Mouse (Mus musculus) left cerebral cortex, adult 2 months (tissue): ENCODE measurements around the gene Il10rb. TPM values are rescaled to one million over a fixed set of nuclear protein-coding genes. Genes with fewer than 3 reads are reported as not detected.
A peak's percentile ranks its signal among the peaks of the same experiment; 100 is the strongest.
"Not testable (repeated sequence)": the region's sequence is repeated elsewhere in the genome, so short reads cannot be mapped to it uniquely, and the experiment has no call there.

ENCODE experiments used
- DNase-seq, 2 experiments: peaks; one replicate each; pipeline ENCODE4 v3.0.0; 2021 to 2022; ENCODE audit warnings: low spot score in 2 of 2, mixed read lengths in 1 of 2; ENCODE audit errors: extremely low spot score in 1 of 2
- H3K27ac ChIP-seq: fragments of 200-600 bp; 2 replicates; pipeline ENCODE4 v1.8.1; 2022
- H3K4me3 ChIP-seq: fragments of 200-600 bp; 2 replicates; pipeline ENCODE4 v1.8.1; 2022
- CTCF ChIP-seq: fragments of 200-600 bp; IDR thresholded peaks from 2 replicates; pipeline ENCODE4 v1.8.1; 2022; ENCODE audit warnings: antibody characterized with exemption, mild to moderate bottlenecking, moderate library complexity
- intact Hi-C: fragments of 180-260 bp; cut with DNase I; formaldehyde crosslinking; loops from one replicate; pipeline ENCODE4 v1.15.1; 2025
- total RNA-seq, 2 experiments: library from RNA; stranded (reverse); gene quantifications; 2 replicates each; pipeline ENCODE4 v1.2.3; 2021

Gene Il10rb
- total RNA-seq, 2 experiments from 2014 or later = 8.5 to 9.1 TPM

DNA sequence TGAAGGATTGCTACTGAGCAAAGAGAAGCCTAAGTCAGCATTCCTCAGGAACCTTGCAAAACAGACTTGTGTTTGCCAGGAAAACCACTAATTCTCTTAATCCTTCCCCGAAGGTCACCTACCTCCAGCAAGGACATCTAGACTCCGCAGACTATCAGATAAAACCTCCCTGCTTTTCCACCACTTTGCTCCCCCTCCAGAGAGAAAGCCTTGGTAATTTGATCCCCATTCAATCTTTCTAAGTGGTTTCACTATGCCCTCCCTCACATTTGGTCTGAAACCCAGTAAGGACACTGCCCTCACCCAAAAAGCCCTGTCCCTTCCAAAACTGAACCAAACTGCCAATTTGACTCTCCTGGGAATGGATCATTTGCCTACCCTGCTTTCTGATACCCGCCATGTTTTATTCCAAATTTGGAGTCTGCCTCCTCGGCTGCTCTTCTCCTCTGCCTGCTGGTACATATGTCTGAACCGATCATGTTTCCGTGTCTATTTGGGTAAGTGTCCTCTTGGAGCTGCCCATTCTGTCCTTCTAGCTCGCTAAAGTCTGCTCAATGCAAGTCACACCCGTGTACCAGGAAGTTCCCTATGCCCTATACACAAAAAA lies 22.4 kb downstream of the Il10rb start:
- TF ChIP-seq CTCF = no peak
- no peak overlapping the region for H3K4me3 ChIP-seq
- H3K27ac ChIP-seq = no peak overlapping the region
- intact Hi-C loops = no loop called here
- no peak for DNase-seq

DNA sequence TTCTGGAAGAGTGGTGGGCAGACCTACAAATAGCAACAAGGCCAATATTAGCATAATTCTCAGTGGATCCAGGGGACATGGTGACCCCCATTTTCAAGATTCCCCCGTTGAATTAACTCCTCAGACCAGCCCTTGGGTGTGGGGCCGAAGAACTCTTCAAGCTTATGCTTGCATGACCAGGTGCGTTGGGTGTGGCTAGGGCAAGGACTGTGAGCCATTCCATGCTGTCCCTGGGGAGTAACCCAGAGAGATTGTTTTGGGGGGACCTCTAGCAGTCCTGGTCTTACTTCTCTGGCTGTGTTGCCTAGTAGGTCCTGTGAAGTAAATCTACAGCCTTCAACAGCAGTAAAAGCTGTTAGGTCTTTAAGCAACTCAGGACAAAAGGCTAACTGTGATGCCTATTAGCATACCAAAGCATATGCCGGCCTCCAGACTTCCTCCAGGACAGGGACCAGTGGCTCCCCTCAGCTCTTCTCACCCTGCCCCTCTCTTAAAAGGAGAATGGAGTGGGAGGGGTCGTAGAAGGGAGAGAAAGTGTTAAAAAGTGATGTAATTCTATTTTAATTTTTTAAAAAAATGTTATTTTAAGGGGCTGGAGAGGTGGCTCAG lies 26.9 kb downstream of the Il10rb start:
- no peak for DNase-seq
- Histone ChIP-seq H3K4me3 (no peak overlapping the region), H3K27ac (no peak overlapping the region)
- TF ChIP-seq CTCF = no peak
- intact Hi-C loops = no loop called here

DNA sequence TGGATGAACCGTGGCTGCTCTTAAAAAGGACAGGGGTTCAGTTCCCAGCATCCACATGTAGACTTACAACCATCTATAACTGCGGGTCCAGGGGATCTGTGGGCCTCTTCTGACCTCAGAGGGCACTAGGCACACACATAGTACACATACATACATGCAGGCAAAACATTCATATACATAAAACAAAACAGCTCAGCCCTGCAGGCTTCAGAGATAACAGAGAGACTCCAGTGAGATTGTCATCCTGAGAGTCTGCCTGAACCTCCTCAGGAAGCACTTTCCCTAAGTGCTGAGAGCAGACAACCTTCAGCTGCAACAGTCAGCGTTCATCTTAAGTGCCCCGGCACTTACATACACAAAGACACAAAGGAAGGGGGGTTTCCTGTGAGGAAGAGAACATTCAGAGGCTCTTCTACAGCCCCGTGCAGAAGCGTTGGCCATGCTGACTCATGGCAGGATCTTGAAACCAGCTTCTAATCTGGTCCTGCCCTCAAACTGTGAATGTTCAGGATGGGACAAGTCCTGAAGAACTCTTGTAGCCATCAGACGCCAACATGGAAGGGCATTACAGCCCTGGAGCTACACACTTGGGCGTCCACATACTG lies 27.5 kb downstream of the Il10rb start:
- intact Hi-C loops = no loop called here

GRCm38 (mm10) chr16:91434119-91434518 lies 28.2 kb downstream of the Il10rb start:
- no peak overlapping the region for H3K27ac ChIP-seq
- H3K4me3 ChIP-seq = no peak overlapping the region
- DNase-seq = no peak
- intact Hi-C loops = no loop called here
- TF ChIP-seq CTCF = no peak

More for the DNA sequence above, 27.5 kb downstream of the Il10rb start:
- DNase-seq = no peak
- Histone ChIP-seq H3K27ac (no peak overlapping the region), H3K4me3 (no peak overlapping the region)
- no peak for TF ChIP-seq CTCF

DNA sequence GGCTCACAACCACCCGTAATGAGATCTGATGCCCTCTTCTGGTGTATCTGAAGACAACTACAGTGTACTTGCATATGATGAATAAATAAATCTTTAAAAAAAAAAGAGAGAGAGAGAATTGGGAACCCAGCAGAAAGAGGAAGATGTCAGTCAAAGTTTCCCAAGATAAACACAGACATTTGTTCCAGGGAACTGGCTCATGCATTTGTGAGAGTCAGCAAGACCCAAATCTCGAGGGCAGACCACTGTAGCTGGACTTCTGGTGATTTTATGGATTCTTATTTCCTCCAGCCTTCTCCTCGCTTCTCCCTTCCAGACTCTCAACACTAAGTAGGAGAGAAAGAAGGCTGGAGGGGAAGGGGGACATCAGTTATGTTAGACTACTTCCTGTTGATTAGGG lies 32.1 kb downstream of the Il10rb start:
- DNase-seq = no peak
- TF ChIP-seq CTCF = no peak
- Histone ChIP-seq H3K27ac (no peak overlapping the region), H3K4me3 (no peak overlapping the region)
- intact Hi-C loops = no loop called here

DNA sequence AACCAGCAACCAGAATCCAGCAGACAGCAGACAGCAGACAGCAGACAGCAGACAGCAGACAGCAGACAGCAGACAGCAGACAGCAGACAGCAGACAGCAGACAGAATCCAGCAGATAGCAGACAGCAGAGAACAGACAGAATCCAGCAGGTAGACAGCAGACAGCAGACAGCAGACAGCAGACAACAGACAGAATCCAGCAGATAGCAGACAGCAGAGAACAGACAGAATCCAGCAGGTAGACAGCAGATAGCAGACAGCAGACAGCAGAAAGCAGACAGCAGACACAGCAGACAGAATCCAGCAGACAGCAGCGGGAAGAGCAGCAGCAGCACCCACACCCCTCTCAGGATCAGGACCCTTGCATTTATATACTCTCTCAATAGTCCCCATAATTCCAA lies 32.6 kb downstream of the Il10rb start:
- intact Hi-C loops, DNase-seq, H3K27ac ChIP-seq, H3K4me3 ChIP-seq: not testable (repeated sequence)

GRCm38 (mm10) chr16:91441366-91441765 lies 35.4 kb downstream of the Il10rb start:
- peak in 1 of 2 experiments; percentile 15 for DNase-seq
- peak overlapping the region; percentile 54 for H3K27ac ChIP-seq
- intact Hi-C loops = no loop called here
- TF ChIP-seq CTCF = peak; percentile 27
- H3K4me3 ChIP-seq = no peak overlapping the region

- no peak overlapping the region for H3K27ac ChIP-seq
- no peak for TF ChIP-seq CTCF
- H3K4me3 ChIP-seq = no peak overlapping the region
- intact Hi-C loops = loop anchor here (2.0 kb wide), 1 partner anchor 43 kb away; the partner anchor contains the start of gene Ifnar1
- DNase-seq = no peak
These were observed 35.9 kb downstream of the Il10rb start for GRCm38 (mm10) chr16:91441811-91442240.

- intact Hi-C loops = loop anchor here (2.0 kb wide), 1 partner anchor 42 kb away; the partner anchor contains the start of gene Ifnar1
- H3K4me3 ChIP-seq = no peak overlapping the region
- no peak for TF ChIP-seq CTCF
- DNase-seq = peak; percentile 17 to 20
- H3K27ac ChIP-seq = peak overlapping the region; percentile 36
These were observed 36.5 kb downstream of the Il10rb start for GRCm38 (mm10) chr16:91442446-91442845.

DNA sequence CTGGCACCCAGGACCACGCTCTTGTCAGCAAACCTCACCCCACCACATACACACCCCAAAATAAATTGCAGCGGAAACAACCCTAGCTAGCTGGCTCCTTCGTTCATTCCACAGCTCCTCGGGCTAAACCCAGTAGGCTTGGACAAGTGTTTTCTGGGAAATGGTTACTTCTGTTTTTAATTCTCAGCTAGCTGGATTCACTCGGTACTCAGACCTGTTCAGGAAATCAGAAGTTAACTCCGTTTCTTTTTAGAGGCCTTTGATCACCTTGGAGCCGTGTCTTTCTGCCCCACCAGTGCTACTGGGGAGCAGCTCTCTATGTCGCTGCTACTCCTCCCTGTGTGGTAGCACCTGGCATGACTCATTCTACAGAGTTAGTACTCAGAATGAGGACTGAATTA lies 37.2 kb downstream of the Il10rb start:
- Histone ChIP-seq H3K4me3 (no peak overlapping the region), H3K27ac (peak overlapping the region; percentile 36; the same call in 1 of the 2 replicates)
- no peak for TF ChIP-seq CTCF
- intact Hi-C loops = loop anchor here (2.0 kb wide), 1 partner anchor 42 kb away; the partner anchor contains the start of gene Ifnar1
- DNase-seq = no peak

- no peak for TF ChIP-seq CTCF
- H3K27ac ChIP-seq = no peak overlapping the region
- no peak overlapping the region for H3K4me3 ChIP-seq
- DNase-seq = no peak
- intact Hi-C loops = no loop called here
These were observed 38.9 kb downstream of the Il10rb start for GRCm38 (mm10) chr16:91444847-91445246.

- Histone ChIP-seq H3K27ac (no peak overlapping the region), H3K4me3 (no peak overlapping the region)
- DNase-seq = no peak
- TF ChIP-seq CTCF = no peak
- intact Hi-C loops = no loop called here
These were observed 39.6 kb downstream of the Il10rb start for GRCm38 (mm10) chr16:91445566-91445965.
